Mouse (Mus musculus) erythroblast, embryonic 14.5 days (primary cell): ENCODE data around the gene Ropn1. TPM values are rescaled to one million over a fixed set of nuclear protein-coding genes. Genes with fewer than 3 reads are reported as not detected.
"Not testable (repeated sequence)": the region's sequence is repeated elsewhere in the genome, so short reads cannot be mapped to it uniquely, and the experiment has no call there.

ENCODE experiments used
- H3K27me3 ChIP-seq: 2 replicates; pipeline ENCODE4 v1.6.1; 2012; ENCODE audit warnings: inconsistent platforms; ENCODE audit not compliant: control insufficient read depth
- H3K36me3 ChIP-seq: 2 replicates; pipeline ENCODE4 v1.6.1; 2012; ENCODE audit warnings: mild to moderate bottlenecking, inconsistent platforms; ENCODE audit not compliant: control insufficient read depth
- H3K4me1 ChIP-seq: 2 replicates; pipeline ENCODE4 v1.6.1; 2012; ENCODE audit warnings: inconsistent platforms; ENCODE audit not compliant: control insufficient read depth
- H3K4me3 ChIP-seq: replicated peaks from 2 replicates; pipeline ENCODE3; 2012; ENCODE audit warnings: moderate library complexity, mild to moderate bottlenecking, inconsistent platforms
- H3K9me3 ChIP-seq: 2 replicates; pipeline ENCODE4 v1.6.1; 2012; ENCODE audit warnings: low read length, inconsistent platforms, mixed read lengths; ENCODE audit not compliant: control insufficient read depth
- GATA1 ChIP-seq: IDR thresholded peaks from 2 replicates; pipeline ENCODE4 v1.6.1; 2012; ENCODE audit warnings: low read length, inconsistent platforms, mixed read lengths
- TAL1 ChIP-seq: IDR thresholded peaks from 3 replicates; pipeline ENCODE4 v1.6.1; 2012; ENCODE audit warnings: low read length, inconsistent platforms, mixed read lengths
- polyA plus RNA-seq: library from polyadenylated mRNA; stranded (reverse); fragments of >175 nt; gene quantifications from 2 replicates; pipeline ENCODE4 v1.2.3, GENCODE M21; 2012

The Ropn1 gene
- polyA plus RNA-seq, 1 experiment = not detected

- Histone ChIP-seq H3K27me3 (no peaks in the 10 kb centered on the region), H3K9me3 (no peaks in the 10 kb centered on the region), H3K4me3 (no peak overlapping the region), H3K36me3 (no peaks in the 10 kb centered on the region), H3K4me1 (no peaks in the 10 kb centered on the region)
- TF ChIP-seq GATA1 (no peak), TAL1 (no peak)
These were observed 6.0 kb upstream of the Ropn1 start for GRCm38 (mm10) chr16:34643511-34644259.

GRCm38 (mm10) chr16:34653023-34653422 is 3.3 kb downstream of the Ropn1 start:
- Histone ChIP-seq H3K4me3 (no peak overlapping the region), H3K27me3 (peaks cover under 1% of the 10 kb centered on the region)

GRCm38 (mm10) chr16:34657566-34657965 is 7.8 kb downstream of the Ropn1 start:
- H3K36me3 ChIP-seq, H3K9me3 ChIP-seq, H3K27me3 ChIP-seq, H3K4me1 ChIP-seq: not testable (repeated sequence)
- peak overlapping the region; percentile 50 for H3K4me3 ChIP-seq

More at GRCm38 (mm10) chr16:34653023-34653422, 3.3 kb downstream of the Ropn1 start:
- Histone ChIP-seq H3K9me3 (no peaks in the 10 kb centered on the region), H3K36me3 (no peaks in the 10 kb centered on the region), H3K4me1 (peaks cover 5% of the 10 kb centered on the region)
- TF ChIP-seq GATA1 (no peak), TAL1 (no peak)

- Histone ChIP-seq H3K27me3 (peaks cover 2% of the 10 kb centered on the region), H3K4me1 (peaks cover 6% of the 10 kb centered on the region), H3K4me3 (peak overlapping the region; percentile 50), H3K36me3 (no peaks in the 10 kb centered on the region), H3K9me3 (no peaks in the 10 kb centered on the region)
- TF ChIP-seq GATA1 (no peak), TAL1 (no peak)
These were observed 8.3 kb downstream of the Ropn1 start for GRCm38 (mm10) chr16:34657983-34658382.

- TF ChIP-seq GATA1 (no peak), TAL1 (no peak)
- Histone ChIP-seq H3K36me3 (no peaks in the 10 kb centered on the region), H3K9me3 (no peaks in the 10 kb centered on the region), H3K27me3 (peaks cover 2% of the 10 kb centered on the region), H3K4me1 (peaks cover 6% of the 10 kb centered on the region), H3K4me3 (no peak overlapping the region)
These were observed 8.7 kb downstream of the Ropn1 start for GRCm38 (mm10) chr16:34658388-34658787.

- H3K4me3 ChIP-seq = no peak overlapping the region
- peaks cover 14% of the 10 kb centered on the region for H3K27me3 ChIP-seq
- peaks cover 2% of the 10 kb centered on the region for H3K4me1 ChIP-seq
- no peaks in the 10 kb centered on the region for H3K9me3 ChIP-seq
- TF ChIP-seq GATA1 (no peak), TAL1 (no peak)
- no peaks in the 10 kb centered on the region for H3K36me3 ChIP-seq
These were observed 14.8 kb downstream of the Ropn1 start for GRCm38 (mm10) chr16:34664553-34664952.

- Histone ChIP-seq H3K4me3 (no peak overlapping the region), H3K27me3 (peaks cover 14% of the 10 kb centered on the region), H3K36me3 (no peaks in the 10 kb centered on the region), H3K4me1 (peaks cover 2% of the 10 kb centered on the region), H3K9me3 (no peaks in the 10 kb centered on the region)
- TF ChIP-seq TAL1 (no peak), GATA1 (no peak)
These were observed 17.5 kb downstream of the Ropn1 start for GRCm38 (mm10) chr16:34667031-34667726.

GRCm38 (mm10) chr16:34668341-34668740 is 18.6 kb downstream of the Ropn1 start:
- Histone ChIP-seq H3K4me1 (peaks cover 2% of the 10 kb centered on the region), H3K36me3 (no peaks in the 10 kb centered on the region), H3K9me3 (no peaks in the 10 kb centered on the region), H3K4me3 (no peak overlapping the region), H3K27me3 (peaks cover 14% of the 10 kb centered on the region)
- TF ChIP-seq GATA1 (no peak), TAL1 (no peak)

- H3K27me3 ChIP-seq = peaks cover 12% of the 10 kb centered on the region
- no peaks in the 10 kb centered on the region for H3K9me3 ChIP-seq
- H3K4me3 ChIP-seq = no peak overlapping the region
- TF ChIP-seq GATA1 = no peak
- no peak for TF ChIP-seq TAL1
- H3K36me3 ChIP-seq = no peaks in the 10 kb centered on the region
- peaks cover 2% of the 10 kb centered on the region for H3K4me1 ChIP-seq
These were observed 22.2 kb downstream of the Ropn1 start for GRCm38 (mm10) chr16:34671966-34672365.

GRCm38 (mm10) chr16:34672822-34673221 is 23.1 kb downstream of the Ropn1 start:
- H3K27me3 ChIP-seq = peaks cover 7% of the 10 kb centered on the region
- no peaks in the 10 kb centered on the region for H3K9me3 ChIP-seq
- H3K36me3 ChIP-seq = no peaks in the 10 kb centered on the region
- no peak overlapping the region for H3K4me3 ChIP-seq
- H3K4me1 ChIP-seq = no peaks in the 10 kb centered on the region
- no peak for TF ChIP-seq TAL1
- TF ChIP-seq GATA1 = no peak
